Comparison of ENCODE assay signal across 8 mouse cellular contexts in genomic region chr11:118659305-118659704, GRCm38 (mm10).
DNase-seq lines count a peak whose midpoint lies in the region; ATAC-seq and TF ChIP-seq lines count a peak whose summit lies in the region.

No protein-coding gene starts in this region.

- no peaks in the 10 kb centered on the region for H3K36me3 ChIP-seq in heart, postnatal 0 days (replicated peaks; ENCODE audit: control insufficient read depth, insufficient read depth, low read length)
- no peaks in the 10 kb centered on the region for H3K36me3 ChIP-seq in liver, adult 2 months (ENCODE audit: control insufficient read depth, insufficient read depth, low read length)

- no peak for TF ChIP-seq EP300 in heart, postnatal 0 days (IDR thresholded peaks at IDR 0.05; ENCODE audit: low read depth)

- no peak for TF ChIP-seq POLR2A in bone marrow, adult 2 months (IDR thresholded peaks at IDR 0.05; ENCODE audit: borderline replicate concordance, control insufficient read depth, low read depth, low read length)
- no peak for TF ChIP-seq POLR2A in liver, adult 2 months (IDR thresholded peaks at IDR 0.05; ENCODE audit: extremely low read depth, insufficient read depth, low read length)

- no peaks in the 10 kb centered on the region for H3K79me2 ChIP-seq in liver, adult 2 months (ENCODE audit: control insufficient read depth, insufficient read depth, low read length)

- H3K27ac ChIP-seq in heart, postnatal 0 days (ENCODE audit: low read depth) = no peak overlapping the region
- no peak overlapping the region for H3K27ac ChIP-seq in bone marrow, adult 2 months (ENCODE audit: control insufficient read depth, insufficient read depth, low read depth, low read length, poor library complexity)
- no peak overlapping the region for H3K27ac ChIP-seq in liver, adult 2 months (replicated peaks; ENCODE audit: insufficient read depth, low read depth, low read length)

- no peak for ATAC-seq in heart, postnatal 0 days (ENCODE audit: insufficient read depth, low read depth)

- H3K9me3 ChIP-seq in heart, postnatal 0 days (replicated peaks; ENCODE audit: control insufficient read depth, low read length) = no peaks in the 10 kb centered on the region

- 12% methylated on average over 10 of the region's 10 CpGs for WGBS in heart, postnatal 0 days
- WGBS in bone marrow, adult 2 months = 17% methylated on average over 10 of the region's 10 CpGs
- WGBS in liver, adult 2 months = 17% methylated on average over 10 of the region's 10 CpGs

- no peak overlapping the region for H3K4me3 ChIP-seq in heart, postnatal 0 days (ENCODE audit: low read depth, low read length)
- no peak overlapping the region for H3K4me3 ChIP-seq in bone marrow, adult 2 months (replicated peaks; ENCODE audit: control insufficient read depth, low read depth, low read length)
- H3K4me3 ChIP-seq in liver, adult 2 months (ENCODE audit: insufficient read depth, low read depth, low read length) = no peak overlapping the region

- peak; percentile 83 for DNase-seq in heart, postnatal 0 days (ENCODE audit: low spot score)
- no peak for DNase-seq in heart, adult 8-10 months (ENCODE audit: low spot score)
- peak; percentile 61 for DNase-seq in 416B (ENCODE audit: low read depth)
- peak; percentile 3 for DNase-seq in liver, adult 2 months (ENCODE audit: extremely low read depth, low read depth, low spot score)
- DNase-seq in right cerebral cortex, postnatal 36 days (ENCODE audit: low spot score in 2 of 2) = no peak
- no peak for DNase-seq in spleen, postnatal 14 days (ENCODE audit: low spot score in 2 of 2)
- no peak for DNase-seq in ovary, postnatal 10 days (ENCODE audit: low spot score)

- peaks cover 3% of the 10 kb centered on the region; the same call in 1 of the 2 replicates for H3K27me3 ChIP-seq in heart, postnatal 0 days (ENCODE audit: control insufficient read depth, insufficient read depth, low read length)
- peaks cover 2% of the 10 kb centered on the region; the same call in 1 of the 2 replicates for H3K27me3 ChIP-seq in liver, adult 2 months (ENCODE audit: control insufficient read depth, insufficient read depth, low read length)

- H3K4me1 ChIP-seq in heart, postnatal 0 days (ENCODE audit: control insufficient read depth, insufficient read depth) = no peaks in the 10 kb centered on the region
- H3K4me1 ChIP-seq in bone marrow, adult 2 months (ENCODE audit: control insufficient read depth, insufficient read depth, low read length) = no peaks in the 10 kb centered on the region
- no peaks in the 10 kb centered on the region for H3K4me1 ChIP-seq in liver, adult 2 months (ENCODE audit: control insufficient read depth, insufficient read depth, low read length)

- TF ChIP-seq CTCF in heart, postnatal 0 days (IDR thresholded peaks at IDR 0.05; ENCODE audit: low read depth) = peak; percentile 65
- TF ChIP-seq CTCF in bone marrow, adult 2 months (IDR thresholded peaks at IDR 0.05; ENCODE audit: control insufficient read depth, insufficient read depth, low read length) = peak; percentile 29; the same call in 1 of the 2 replicates
- peak; percentile 47; the same call in 1 of the 2 replicates for TF ChIP-seq CTCF in liver, adult 2 months (IDR thresholded peaks at IDR 0.05; ENCODE audit: low read depth, low read length)

- no peak overlapping the region for H3K9ac ChIP-seq in heart, postnatal 0 days (replicated peaks; ENCODE audit: low read depth, low read length)
- no peak overlapping the region for H3K9ac ChIP-seq in liver, adult 2 months (ENCODE audit: low read depth, low read length)

- H3K4me2 ChIP-seq in heart, postnatal 0 days (ENCODE audit: low read depth, low read length) = no peak overlapping the region

Comparison
In these comparisons a context has a peak if more than half of its experiments do, and no peak if none do; other contexts are left out.
1. DNase-seq: peak in heart, postnatal 0 days (single experiment), 416B (single experiment) and liver, adult 2 months (single experiment); none in heart, adult 8-10 months (single experiment), right cerebral cortex, postnatal 36 days (0 of 2), spleen, postnatal 14 days (0 of 2) and ovary, postnatal 10 days (single experiment).
2. Peak in every context shown above with its lines, with median percentiles within 50 percentile points of each other: CTCF ChIP-seq.